Mouse (Mus musculus) embryonic fibroblast, embryonic 13.5 days (primary cell): ENCODE results near the gene Lekr1.

Source experiments
- CTCF ChIP-seq: IDR thresholded peaks from 2 replicates; pipeline ENCODE4 v1.5.1; 2011; ENCODE audit warnings: mild to moderate bottlenecking, control low read depth, low read length, moderate library complexity, borderline replicate concordance; ENCODE audit not compliant: insufficient read depth
- POLR2A ChIP-seq: IDR thresholded peaks from 2 replicates; pipeline ENCODE4 v1.6.1; 2011; ENCODE audit warnings: low read depth, mild to moderate bottlenecking, control low read depth, low read length, moderate library complexity

- TF ChIP-seq POLR2A: no peak
- TF ChIP-seq CTCF: no peak
Measured at GRCm38 (mm10) chr3:65764511-65765508, 98.8 kb downstream of the Lekr1 start.
